Mouse (Mus musculus) spleen, adult 12 weeks (tissue): ENCODE results near the gene Trpm3.

Experiments used
- DNase-seq: peaks from one replicate; pipeline ENCODE4 v3.0.0; 2022; ENCODE audit warnings: low spot score

The Trpm3 gene

GRCm38 (mm10) chr19:23036782-23037477 lies 898.1 kb downstream of the Trpm3 start:
- no peak for DNase-seq

DNA sequence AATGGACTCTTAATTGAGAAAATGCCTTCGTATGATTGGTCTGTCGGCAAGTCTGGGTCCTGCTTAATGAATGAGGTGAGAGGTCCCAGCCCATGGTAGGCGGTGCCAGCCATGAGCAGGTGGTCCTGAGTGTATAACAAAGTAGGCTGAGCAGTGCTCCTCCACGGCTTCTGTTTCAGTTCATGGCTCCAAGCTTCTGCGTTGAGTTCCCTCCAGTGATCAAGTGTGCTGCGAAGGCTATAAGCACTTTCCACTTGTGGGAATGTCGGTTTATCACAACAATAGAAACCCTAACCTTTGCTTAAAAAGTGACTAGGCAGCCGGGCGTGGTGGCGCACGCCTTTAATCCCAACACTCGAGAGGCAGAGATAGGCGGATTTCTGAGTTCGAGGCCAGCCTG lies 898.7 kb downstream of the Trpm3 start:
- no peak for DNase-seq

- DNase-seq: no peak
Measured at GRCm38 (mm10) chr19:23038321-23038720, 899.5 kb downstream of the Trpm3 start.

- DNase-seq: no peak
Measured at GRCm38 (mm10) chr19:23041483-23042167, 902.8 kb downstream of the Trpm3 start.

DNA sequence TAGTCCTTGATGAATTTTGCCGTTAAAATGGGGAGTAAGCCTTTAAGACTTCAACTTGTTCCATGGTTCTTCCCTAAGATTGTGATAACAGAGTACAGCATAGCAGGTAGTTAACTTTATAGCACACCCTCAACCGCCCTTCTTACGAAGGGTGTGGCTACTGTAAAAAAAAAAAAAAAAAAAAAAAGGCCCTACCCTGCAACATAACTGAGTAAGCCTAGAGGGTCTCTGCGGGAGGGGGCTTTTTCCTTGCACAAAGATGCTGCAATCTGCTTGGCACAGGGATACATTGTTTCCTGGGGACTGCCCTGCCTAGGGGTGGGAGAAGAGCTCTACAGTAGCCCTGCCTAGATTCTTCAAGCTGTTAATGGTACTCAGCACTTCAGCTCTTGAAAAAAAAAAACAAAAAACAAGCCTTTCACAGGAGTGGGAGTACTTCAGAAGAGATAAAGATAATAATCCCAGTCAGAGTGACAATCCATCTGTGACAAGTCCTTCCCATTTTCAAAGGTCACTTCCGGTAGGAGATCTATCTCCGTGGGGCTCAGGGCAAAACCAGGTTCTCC lies 903.4 kb downstream of the Trpm3 start:
- no peak for DNase-seq

DNA sequence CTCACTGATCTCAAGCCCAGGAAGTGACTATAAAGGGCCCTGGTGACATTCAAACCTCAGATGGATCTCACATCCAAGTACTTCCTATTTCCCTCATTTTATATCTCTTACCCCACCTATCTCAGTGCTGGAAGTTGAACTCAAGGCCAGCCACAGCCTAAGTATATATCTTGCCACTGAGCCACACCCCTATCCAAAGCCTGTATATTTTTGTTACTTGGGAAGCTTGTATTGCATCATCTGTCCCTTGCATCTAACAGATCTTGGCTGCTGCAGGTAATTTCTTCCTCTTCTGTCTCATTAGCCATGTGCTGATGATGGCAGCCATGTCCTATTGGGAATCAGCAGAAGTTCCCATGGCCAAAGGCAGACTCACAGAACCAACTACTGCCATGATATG lies 904.9 kb downstream of the Trpm3 start:
- no peak for DNase-seq
